Mouse (Mus musculus) stomach, postnatal 0 days (tissue): ENCODE results near the gene Vps37b.

ENCODE experiments used
- CTCF ChIP-seq: IDR thresholded peaks from 2 replicates; pipeline ENCODE4 v1.5.1; 2016; ENCODE audit warnings: antibody characterized with exemption, low read depth, mild to moderate bottlenecking, moderate library complexity
- EP300 ChIP-seq: optimal IDR thresholded peaks from 2 replicates; pipeline ENCODE3; 2016; ENCODE audit warnings: antibody characterized with exemption

- TF ChIP-seq EP300 (no peak), CTCF (peak; percentile 40)
Observed at GRCm38 (mm10) chr5:123993263-123994036, 38.6 kb downstream of the Vps37b start.
